Mouse (Mus musculus) cerebellum, postnatal 10 days (tissue): Measurements from ENCODE around the gene Galk1.

Experiments used
- DNase-seq, 2 experiments: peaks; one replicate each; pipeline ENCODE4 v3.0.0; 2021; ENCODE audit warnings: mixed read lengths in 2 of 2

Gene Galk1

GRCm38 (mm10) chr11:115971016-115971415 lies 41.5 kb downstream of the Galk1 start:
- no peak for DNase-seq

- no peak for DNase-seq
Measured at GRCm38 (mm10) chr11:115970006-115970673, 42.4 kb downstream of the Galk1 start.

GRCm38 (mm10) chr11:115968731-115969405 lies 43.7 kb downstream of the Galk1 start:
- DNase-seq: no peak

GRCm38 (mm10) chr11:115964977-115965604 lies 47.4 kb downstream of the Galk1 start:
- DNase-seq: no peak

- no peak for DNase-seq
Measured at GRCm38 (mm10) chr11:115962651-115963412, 49.7 kb downstream of the Galk1 start.

- DNase-seq: peak in 1 of 2 experiments; percentile 41
Measured at GRCm38 (mm10) chr11:115959018-115959417, 53.5 kb downstream of the Galk1 start.
